Mouse (Mus musculus) lung, postnatal 0 days (tissue): ENCODE measurements around the gene Gzmk. TPM values are rescaled to one million over a fixed set of nuclear protein-coding genes. Genes with fewer than 3 reads are reported as not detected.

ENCODE experiments used
- ATAC-seq: fragments of 200-750 bp; cut with Nextera tagmentation; 2 replicates; pipeline ENCODE4 v1.8.0; 2017; ENCODE audit warnings: moderate library complexity
- DNase-seq: peaks from one replicate; pipeline ENCODE4 v3.0.0-alpha.2; 2016; ENCODE audit warnings: low spot score
- H3K27ac ChIP-seq: fragments of 300-500 bp; sonication (generic); 2 replicates; pipeline ENCODE4 v1.5.1; 2014; ENCODE audit warnings: antibody characterized with exemption, mild to moderate bottlenecking, low read length, mixed read lengths
- H3K27me3 ChIP-seq: fragments of 300-500 bp; sonication (generic); replicated peaks from 2 replicates; pipeline ENCODE4 v1.6.1; 2014; ENCODE audit warnings: low read length, mixed read lengths; ENCODE audit not compliant: insufficient read depth
- H3K36me3 ChIP-seq: fragments of 300-500 bp; sonication (generic); 2 replicates; pipeline ENCODE4 v1.6.1; 2014; ENCODE audit warnings: low read length, mixed read lengths; ENCODE audit not compliant: insufficient read depth
- H3K4me1 ChIP-seq: fragments of 300-500 bp; sonication (generic); 2 replicates; pipeline ENCODE4 v1.6.1; 2014; ENCODE audit warnings: antibody characterized with exemption, low read depth, low read length, mixed read lengths; ENCODE audit not compliant: insufficient read depth
- H3K4me2 ChIP-seq: fragments of 300-500 bp; sonication (generic); replicated peaks from 2 replicates; pipeline ENCODE4 v1.6.1; 2014; ENCODE audit warnings: low read depth, mild to moderate bottlenecking, low read length, moderate library complexity, mixed read lengths
- H3K4me3 ChIP-seq: fragments of 300-500 bp; sonication (generic); 2 replicates; pipeline ENCODE4 v1.5.1; 2014; ENCODE audit warnings: low read depth, low read length
- H3K9ac ChIP-seq: fragments of 300-500 bp; sonication (generic); replicated peaks from 2 replicates; pipeline ENCODE4 v1.6.1; 2014; ENCODE audit warnings: low read depth, mild to moderate bottlenecking
- H3K9me3 ChIP-seq: fragments of 300-500 bp; sonication (generic); 2 replicates; pipeline ENCODE4 v1.6.1; 2016; ENCODE audit warnings: low read length, mixed read lengths
- CTCF ChIP-seq: IDR thresholded peaks from 2 replicates; pipeline ENCODE4 v1.5.1; 2016; ENCODE audit warnings: antibody characterized with exemption, mild to moderate bottlenecking
- EP300 ChIP-seq: IDR thresholded peaks from 2 replicates; pipeline ENCODE4 v1.6.1; 2016; ENCODE audit warnings: antibody characterized with exemption, mild to moderate bottlenecking, control low read depth
- WGBS: fragments of 180-500 bp; shearing (Covaris S2); extraction: QIAGEN DNeasy Blood & Tissue Kit; methylation state at CpG from one replicate; pipeline ENCODE4 v1.1.7; 2014; 5-methylcytosine and 5-hydroxymethylcytosine counted together
- polyA plus RNA-seq: library from polyadenylated mRNA; unstranded; fragments of >200 nt; fragmentation: Nextera tagmentation; extraction: Ambion mirVana; gene quantifications from 2 replicates; pipeline ENCODE4 v1.2.1, GENCODE M21; 2015

The Gzmk gene
- polyA plus RNA-seq, 1 experiment from 2014 or later, result not detected

- DNase-seq, result peak; percentile 85
- no peak overlapping the region for H3K9ac ChIP-seq
- H3K27me3 ChIP-seq, result no peaks in the 10 kb centered on the region
- H3K4me3 ChIP-seq, result no peak overlapping the region
- peak; percentile 81 for ATAC-seq
- H3K4me2 ChIP-seq, result no peak overlapping the region
- H3K36me3 ChIP-seq, result no peaks in the 10 kb centered on the region
- no peaks in the 10 kb centered on the region for H3K9me3 ChIP-seq
- TF ChIP-seq CTCF (peak; percentile 56), EP300 (peak; percentile 78)
- peak overlapping the region; percentile 80 for H3K27ac ChIP-seq
- no peaks in the 10 kb centered on the region for H3K4me1 ChIP-seq
- WGBS, result 66% methylated on average over 17 of the region's 17 CpGs
Observed at GRCm38 (mm10) chr13:113227666-113228463, 2.2 kb upstream of the Gzmk start.

DNA sequence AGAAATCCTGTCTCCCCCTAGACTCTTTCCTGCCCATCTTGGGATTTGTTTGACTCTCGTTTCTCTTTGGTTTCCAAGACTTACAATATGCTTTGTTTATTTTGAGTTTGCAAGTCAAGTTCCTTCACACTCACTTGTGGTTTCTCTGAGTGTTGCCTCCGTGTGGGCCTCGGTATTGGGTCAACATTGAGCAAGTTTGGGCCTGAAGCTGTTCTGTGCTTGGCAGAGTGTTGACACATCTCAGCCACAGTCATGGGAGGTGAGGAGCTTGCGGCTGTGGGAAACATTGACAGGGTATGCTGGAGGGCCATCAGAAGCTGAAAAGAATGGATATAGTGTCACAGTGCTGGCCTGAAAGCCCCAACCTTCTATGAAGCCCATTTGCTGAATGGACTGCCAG, 1.4 kb upstream of the Gzmk start:
- Histone ChIP-seq H3K36me3 (no peaks in the 10 kb centered on the region), H3K27me3 (no peaks in the 10 kb centered on the region), H3K9ac (no peak overlapping the region), H3K9me3 (no peaks in the 10 kb centered on the region), H3K27ac (peak overlapping the region; percentile 80), H3K4me2 (0 out of 2 replicates have a peak overlapping the region, but pooled peaks have one; percentile 2), H3K4me1 (no peaks in the 10 kb centered on the region), H3K4me3 (no peak overlapping the region)
- WGBS, result 17% methylated on average over 4 of the region's 4 CpGs
- ATAC-seq, result peak; percentile 90
- DNase-seq, result peak; percentile 92
- TF ChIP-seq CTCF (0 out of 2 replicates have a peak, but pooled peaks have one; percentile 4), EP300 (peak; percentile 64)

DNA sequence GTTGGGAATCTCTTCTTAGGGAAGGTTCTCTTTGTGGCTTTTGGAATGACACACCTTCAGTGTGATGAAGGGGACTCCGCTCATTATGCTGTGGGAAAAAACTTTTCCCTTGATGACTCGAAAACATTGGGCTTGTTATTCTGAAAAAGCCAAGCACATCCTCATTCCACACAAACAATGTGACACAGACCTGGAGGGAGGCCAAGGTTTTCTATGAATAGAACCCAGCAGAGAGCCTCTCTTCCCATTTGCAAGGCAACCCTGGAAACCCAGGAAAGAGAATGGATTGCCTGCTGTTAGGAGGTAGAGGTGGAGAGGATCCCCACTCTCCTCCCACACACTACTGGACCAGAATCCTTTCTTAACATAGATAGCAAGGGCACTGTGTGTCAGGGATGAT, 1.6 kb downstream of the Gzmk start:
- Histone ChIP-seq H3K27me3 (no peaks in the 10 kb centered on the region), H3K4me2 (peak overlapping the region; percentile 40), H3K36me3 (no peaks in the 10 kb centered on the region), H3K4me3 (no peak overlapping the region), H3K9me3 (no peaks in the 10 kb centered on the region), H3K4me1 (no peaks in the 10 kb centered on the region), H3K9ac (no peak overlapping the region), H3K27ac (no peak overlapping the region)
- TF ChIP-seq EP300 (no peak), CTCF (no peak)
- WGBS, result 18% methylated on average over 2 of the region's 2 CpGs
- DNase-seq (peak; percentile 78), ATAC-seq (no peak)

GRCm38 (mm10) chr13:113221851-113222250, 3.9 kb downstream of the Gzmk start:
- DNase-seq, result no peak
- no peaks in the 10 kb centered on the region for H3K27me3 ChIP-seq
- 54% methylated on average over 6 of the region's 6 CpGs for WGBS
- no peak overlapping the region for H3K9ac ChIP-seq
- no peak overlapping the region for H3K4me3 ChIP-seq
- no peak overlapping the region for H3K4me2 ChIP-seq
- no peaks in the 10 kb centered on the region for H3K9me3 ChIP-seq
- H3K4me1 ChIP-seq, result no peaks in the 10 kb centered on the region
- no peak for ATAC-seq
- H3K36me3 ChIP-seq, result no peaks in the 10 kb centered on the region
- H3K27ac ChIP-seq, result no peak overlapping the region
- TF ChIP-seq CTCF, result no peak
- TF ChIP-seq EP300, result no peak

DNA sequence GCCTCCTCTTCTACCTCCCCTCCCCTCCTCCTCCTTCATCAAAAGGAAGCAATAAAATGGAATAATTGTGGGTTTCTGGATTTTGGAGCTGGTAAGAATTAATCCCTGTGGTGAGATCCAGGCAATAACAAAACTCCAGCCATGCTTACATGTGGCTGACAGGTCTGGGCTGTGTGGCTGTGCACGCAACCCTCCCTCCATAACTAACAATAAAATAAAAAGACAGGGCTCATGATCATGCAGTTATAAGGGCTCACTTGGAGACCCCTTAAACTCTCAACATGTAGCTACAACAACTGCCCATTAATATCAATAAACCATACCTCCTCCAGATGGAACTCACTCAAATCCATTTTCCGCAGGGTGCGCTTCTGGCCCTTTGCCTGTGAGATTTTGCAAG, 11.8 kb downstream of the Gzmk start:
- DNase-seq, result no peak
- Histone ChIP-seq H3K4me1 (no peaks in the 10 kb centered on the region), H3K9ac (no peak overlapping the region), H3K27ac (no peak overlapping the region), H3K4me3 (no peak overlapping the region), H3K36me3 (no peaks in the 10 kb centered on the region), H3K9me3 (no peaks in the 10 kb centered on the region), H3K4me2 (no peak overlapping the region), H3K27me3 (no peaks in the 10 kb centered on the region)
- no peak for TF ChIP-seq EP300
- no peak for TF ChIP-seq CTCF
- WGBS, result 98% methylated on average over 3 of the region's 3 CpGs
- ATAC-seq, result no peak

DNA sequence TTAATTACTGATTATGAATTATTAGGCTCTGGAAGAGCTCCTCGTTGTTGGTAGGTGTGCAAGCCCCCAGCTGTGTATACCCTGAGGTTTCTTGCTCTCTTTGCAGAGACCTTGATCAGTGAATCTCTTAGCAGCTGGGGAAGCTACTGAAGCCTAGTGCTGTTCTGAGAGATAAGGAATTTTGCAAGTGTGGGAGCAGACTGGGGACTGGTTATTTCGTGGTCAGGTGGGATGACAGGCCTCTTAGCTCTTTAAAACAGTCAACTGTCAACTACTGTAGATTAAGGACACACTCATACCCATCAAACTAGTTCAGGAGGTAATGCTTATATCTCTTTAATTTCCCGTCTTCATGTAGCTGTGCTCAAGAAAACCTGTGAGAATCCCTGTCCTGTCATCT, 13.3 kb downstream of the Gzmk start:
- WGBS, result 54% methylated on average over 3 of the region's 3 CpGs
- no peak overlapping the region for H3K4me3 ChIP-seq
- H3K36me3 ChIP-seq, result no peaks in the 10 kb centered on the region
- DNase-seq, result no peak
- H3K4me2 ChIP-seq, result no peak overlapping the region
- H3K27me3 ChIP-seq, result no peaks in the 10 kb centered on the region
- H3K4me1 ChIP-seq, result no peaks in the 10 kb centered on the region
- no peak for ATAC-seq
- TF ChIP-seq CTCF (no peak), EP300 (no peak)
- H3K27ac ChIP-seq, result no peak overlapping the region
- H3K9me3 ChIP-seq, result no peaks in the 10 kb centered on the region
- no peak overlapping the region for H3K9ac ChIP-seq
